Mouse (Mus musculus) layer of hippocampus, adult 2 months (tissue): ENCODE measurements at regions not wholly inside any gene's neighbourhood (a gene's known extent, or its start where the extent isn't known, plus 50 kb on each side); places are given as distances from the start of the nearest gene placed in this dataset.

ENCODE experiments used
- DNase-seq, 2 experiments: peaks; one replicate each; pipeline ENCODE4 v3.0.0; 2022; ENCODE audit warnings: low spot score in 2 of 2
- H3K27ac ChIP-seq: fragments of 200-600 bp; 2 replicates; pipeline ENCODE4 v1.8.1; 2022
- H3K4me3 ChIP-seq: fragments of 200-600 bp; 2 replicates; pipeline ENCODE4 v1.8.1; 2022; ENCODE audit warnings: mild to moderate bottlenecking
- CTCF ChIP-seq: fragments of 200-600 bp; conservative IDR thresholded peaks from 2 replicates; pipeline ENCODE4 v1.8.1; 2022; ENCODE audit warnings: antibody characterized with exemption, mild to moderate bottlenecking, moderate library complexity

DNA sequence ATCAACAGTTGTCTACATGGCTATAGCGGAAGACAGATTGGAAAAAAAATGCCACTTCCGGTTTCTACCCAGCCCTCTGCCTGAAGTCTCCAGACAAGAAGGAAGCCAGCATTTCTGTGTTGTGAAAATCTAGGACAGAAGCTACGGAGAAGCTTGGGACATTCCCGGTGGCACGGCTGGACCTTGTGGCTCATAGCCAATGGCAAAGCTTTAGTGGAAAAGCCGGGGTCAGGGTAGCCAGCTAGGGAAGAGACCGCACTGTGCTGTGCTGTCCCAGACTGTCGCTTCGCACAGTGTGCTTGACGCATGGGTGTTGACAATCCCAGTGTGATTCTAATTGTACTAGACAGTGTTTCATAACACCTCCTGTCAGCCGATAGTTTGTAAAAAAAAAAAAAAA, 230.0 kb upstream of the Ankrd55 start:
- Histone ChIP-seq H3K27ac (no peak overlapping the region), H3K4me3 (peak overlapping the region; percentile 20; the same call in 1 of the 2 replicates)
- DNase-seq = no peak
- TF ChIP-seq CTCF = no peak

DNA sequence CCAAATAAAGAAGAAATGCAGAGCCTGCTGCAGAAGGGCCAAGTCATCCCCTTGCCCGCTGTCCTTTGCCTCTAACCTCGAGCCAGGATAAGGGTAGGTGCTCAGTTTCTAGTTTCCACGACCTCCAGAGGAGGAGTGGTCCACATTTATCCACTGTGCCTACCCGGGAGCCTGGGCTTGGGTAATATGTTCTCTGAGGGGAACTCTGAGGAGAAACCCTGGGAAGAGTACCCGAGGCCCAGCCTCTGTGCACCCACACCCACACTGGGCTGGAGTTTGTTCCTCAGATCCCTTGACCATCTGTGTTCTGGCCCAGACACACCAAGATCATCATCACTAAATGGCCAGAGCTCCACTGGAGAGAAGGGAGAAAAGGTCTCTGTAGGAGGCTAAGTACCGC, 229.5 kb upstream of the Ankrd55 start:
- H3K27ac ChIP-seq = no peak overlapping the region
- no peak for TF ChIP-seq CTCF
- no peak for DNase-seq
- no peak overlapping the region for H3K4me3 ChIP-seq

DNA sequence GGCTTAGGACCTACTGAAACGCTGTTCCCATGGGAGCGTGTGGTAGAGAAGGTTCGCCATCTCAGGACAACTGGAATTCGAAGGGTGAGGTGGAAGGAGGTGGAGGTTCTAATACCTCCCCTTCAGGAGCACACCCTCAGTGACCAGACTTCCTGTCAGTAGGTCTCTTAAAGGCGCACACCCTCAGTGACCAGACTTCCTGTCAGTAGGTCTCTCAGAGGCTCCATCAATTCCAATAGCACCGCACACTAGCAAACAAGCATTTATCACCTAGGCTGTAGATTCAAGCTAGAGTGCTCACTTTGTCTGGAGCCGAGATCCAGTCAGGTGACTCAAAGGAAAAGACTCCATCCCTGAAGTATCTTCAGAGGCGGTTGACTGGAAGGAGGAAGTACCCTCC, 226.2 kb upstream of the Ankrd55 start:
- no peak for DNase-seq
- no peak overlapping the region for H3K27ac ChIP-seq
- no peak for TF ChIP-seq CTCF
- no peak overlapping the region for H3K4me3 ChIP-seq

DNA sequence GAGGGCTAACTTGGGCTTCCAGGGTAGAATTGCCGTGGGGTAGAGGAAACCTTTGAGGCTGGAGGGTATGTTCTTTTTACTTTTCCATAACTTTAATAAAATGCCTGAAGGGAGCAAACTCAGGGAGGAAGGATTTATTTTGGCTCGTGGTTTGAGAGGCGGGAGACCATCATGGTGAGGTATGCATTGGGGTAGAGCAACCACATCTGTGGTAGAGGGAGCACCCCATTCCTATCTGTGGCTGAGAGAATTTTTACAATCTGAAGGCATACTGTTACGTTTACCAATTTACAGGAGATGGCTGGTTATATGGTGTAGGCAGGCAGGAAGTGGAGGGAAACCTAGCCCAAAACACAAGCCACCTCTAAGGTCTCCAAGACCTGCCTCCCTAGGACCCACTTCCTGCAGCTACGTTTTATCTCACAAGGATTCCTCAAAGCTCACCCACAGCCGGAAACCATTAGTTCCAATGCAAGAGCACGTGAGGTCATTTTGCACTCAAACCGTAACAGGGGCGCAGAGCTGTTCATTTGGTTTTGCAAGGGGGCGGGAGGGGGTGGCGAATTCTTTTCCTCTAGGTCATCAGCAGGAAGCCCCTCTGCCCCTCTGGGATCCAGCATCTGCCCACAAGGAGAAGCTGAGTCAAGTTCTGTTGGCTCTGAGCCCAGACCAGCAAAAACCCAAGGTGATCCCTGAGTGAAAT, 224.7 kb upstream of the Ankrd55 start:
- H3K4me3 ChIP-seq = no peak overlapping the region

DNA sequence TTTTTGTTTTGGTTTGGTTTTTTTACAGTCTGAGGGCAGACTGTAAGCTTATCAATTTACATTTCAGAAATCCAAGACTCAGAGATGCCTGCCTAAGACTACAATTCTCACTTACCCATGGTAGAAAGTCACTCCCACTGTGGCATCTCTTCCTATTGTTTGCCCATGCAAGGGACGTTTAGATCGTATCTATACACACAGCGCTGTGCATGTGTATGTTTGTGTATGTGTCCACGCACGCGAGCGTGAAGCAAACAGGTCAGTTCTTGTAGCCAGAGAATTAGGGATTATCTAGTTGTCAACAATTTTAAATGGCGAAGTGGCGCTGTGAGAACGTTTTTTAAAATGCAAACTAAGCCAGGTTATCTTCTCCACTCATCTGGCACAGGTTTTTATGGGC, 223.6 kb upstream of the Ankrd55 start:
- Histone ChIP-seq H3K27ac (no peak overlapping the region), H3K4me3 (no peak overlapping the region)
- no peak for TF ChIP-seq CTCF
- no peak for DNase-seq

More for the DNA sequence above, 224.7 kb upstream of the Ankrd55 start:
- no peak for DNase-seq
- no peak overlapping the region for H3K27ac ChIP-seq
- TF ChIP-seq CTCF = no peak

DNA sequence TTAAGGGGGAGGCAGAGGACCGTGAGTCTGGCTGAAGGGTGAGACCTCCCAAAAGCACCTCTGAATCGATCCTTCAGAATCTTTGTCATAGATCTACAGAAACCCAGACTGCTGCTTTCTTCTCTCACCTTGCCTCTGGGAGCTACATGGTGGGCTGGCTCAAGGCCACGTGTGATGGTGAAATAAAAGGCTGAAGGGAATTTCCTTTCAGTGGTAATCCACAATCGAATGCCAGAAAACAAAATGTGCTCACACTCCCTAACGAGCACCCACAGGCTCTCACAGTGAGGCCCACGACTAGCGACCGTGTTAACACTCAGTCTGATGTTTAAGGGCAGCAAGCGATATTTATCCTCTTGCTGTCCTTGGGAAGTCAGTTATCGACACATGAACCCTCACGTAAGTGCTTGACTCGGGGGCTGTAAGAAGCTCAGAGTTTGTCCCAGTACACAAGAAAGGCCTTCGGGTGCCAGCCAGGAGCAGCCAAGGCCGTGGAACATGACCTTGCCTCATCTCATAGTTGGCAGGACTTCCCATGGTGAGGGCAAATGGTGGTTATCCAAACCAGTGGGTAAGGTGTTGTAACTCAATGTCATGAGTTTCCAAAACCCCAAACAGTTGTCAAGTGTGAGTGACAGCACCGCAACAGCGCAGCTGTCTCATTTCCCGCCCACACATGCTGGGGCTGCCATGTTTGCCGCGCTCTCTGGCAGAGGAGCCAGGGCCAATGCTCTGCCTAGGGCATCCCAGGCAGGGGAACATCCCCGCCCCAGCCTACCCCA, 221.0 kb upstream of the Ankrd55 start:
- Histone ChIP-seq H3K4me3 (no peak overlapping the region), H3K27ac (no peak overlapping the region)
- DNase-seq = no peak
- no peak for TF ChIP-seq CTCF

DNA sequence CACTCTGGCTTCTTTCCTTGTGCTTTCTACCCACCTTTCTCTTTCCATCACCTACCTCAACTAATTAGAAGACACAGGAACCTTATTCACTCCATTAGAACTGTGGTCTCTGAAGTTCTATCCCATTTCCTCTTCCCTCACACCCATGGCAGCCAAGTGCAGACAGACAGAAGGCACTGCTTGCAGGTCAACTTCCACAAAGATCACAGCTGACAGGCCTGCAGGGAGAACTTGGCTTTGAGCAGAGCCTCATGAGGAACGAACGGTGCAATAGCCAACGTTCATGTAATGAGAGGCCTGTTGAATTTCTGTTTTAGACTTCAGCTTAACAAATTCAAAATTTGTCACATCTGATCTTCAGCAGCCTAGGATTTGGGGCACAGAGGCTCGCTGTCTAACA, 217.5 kb upstream of the Ankrd55 start:
- no peak for DNase-seq
- no peak for TF ChIP-seq CTCF
- Histone ChIP-seq H3K4me3 (no peak overlapping the region), H3K27ac (no peak overlapping the region)

DNA sequence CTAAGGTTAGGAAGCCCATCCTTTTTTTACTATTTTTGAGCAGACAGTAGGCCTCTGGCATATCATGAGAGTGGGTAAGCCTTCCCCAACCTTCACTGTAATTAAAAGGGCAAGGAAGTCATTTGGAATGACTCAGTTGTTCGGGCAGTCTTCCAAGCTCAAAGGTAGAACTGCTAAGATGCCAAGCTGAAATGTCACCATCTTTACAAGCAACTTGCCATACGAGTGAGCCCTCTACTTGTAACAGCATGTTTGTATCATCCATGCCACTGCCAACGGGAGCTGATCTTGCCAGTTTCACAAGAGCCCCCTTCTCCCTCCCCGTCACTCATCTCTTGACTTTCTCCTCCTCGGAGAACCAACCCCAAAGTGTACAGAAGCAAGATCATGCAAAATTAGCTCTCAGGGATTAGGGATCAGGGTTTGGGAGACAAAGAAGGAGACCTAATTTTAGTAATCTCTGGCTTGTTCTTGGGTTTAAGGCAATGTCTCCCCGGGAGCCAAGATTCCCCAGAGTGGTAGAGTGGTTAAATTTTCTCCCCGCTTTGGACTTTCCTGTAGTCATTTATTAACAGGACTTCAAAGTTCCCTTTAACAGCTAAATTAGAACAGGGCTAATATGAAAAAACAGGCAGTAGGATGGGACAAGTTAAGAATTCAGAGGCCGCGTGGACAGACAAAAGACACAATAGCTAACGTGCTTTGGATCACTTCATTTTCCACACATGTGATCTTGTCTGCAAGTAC, 216.9 kb upstream of the Ankrd55 start:
- Histone ChIP-seq H3K27ac (no peak overlapping the region), H3K4me3 (no peak overlapping the region)
- no peak for TF ChIP-seq CTCF
- no peak for DNase-seq

DNA sequence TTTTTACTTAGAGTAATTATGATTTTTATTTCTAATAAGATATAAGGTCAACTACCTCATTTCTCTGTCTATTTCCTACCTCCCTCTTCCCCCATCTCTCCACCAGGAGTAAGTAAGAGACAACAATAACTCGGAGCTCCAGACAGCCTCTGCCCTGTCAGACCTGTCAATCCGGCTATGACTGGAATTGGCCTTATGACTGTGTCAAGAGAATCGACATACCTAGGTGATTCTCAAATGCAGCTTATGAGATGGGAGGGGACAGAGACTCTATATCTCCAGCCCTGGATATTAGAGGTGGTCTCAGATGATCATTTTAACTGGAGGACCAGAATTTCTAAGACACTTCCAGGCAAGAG, 216.3 kb upstream of the Ankrd55 start:
- H3K4me3 ChIP-seq = no peak overlapping the region
- no peak overlapping the region for H3K27ac ChIP-seq
- no peak for TF ChIP-seq CTCF
- DNase-seq = no peak

DNA sequence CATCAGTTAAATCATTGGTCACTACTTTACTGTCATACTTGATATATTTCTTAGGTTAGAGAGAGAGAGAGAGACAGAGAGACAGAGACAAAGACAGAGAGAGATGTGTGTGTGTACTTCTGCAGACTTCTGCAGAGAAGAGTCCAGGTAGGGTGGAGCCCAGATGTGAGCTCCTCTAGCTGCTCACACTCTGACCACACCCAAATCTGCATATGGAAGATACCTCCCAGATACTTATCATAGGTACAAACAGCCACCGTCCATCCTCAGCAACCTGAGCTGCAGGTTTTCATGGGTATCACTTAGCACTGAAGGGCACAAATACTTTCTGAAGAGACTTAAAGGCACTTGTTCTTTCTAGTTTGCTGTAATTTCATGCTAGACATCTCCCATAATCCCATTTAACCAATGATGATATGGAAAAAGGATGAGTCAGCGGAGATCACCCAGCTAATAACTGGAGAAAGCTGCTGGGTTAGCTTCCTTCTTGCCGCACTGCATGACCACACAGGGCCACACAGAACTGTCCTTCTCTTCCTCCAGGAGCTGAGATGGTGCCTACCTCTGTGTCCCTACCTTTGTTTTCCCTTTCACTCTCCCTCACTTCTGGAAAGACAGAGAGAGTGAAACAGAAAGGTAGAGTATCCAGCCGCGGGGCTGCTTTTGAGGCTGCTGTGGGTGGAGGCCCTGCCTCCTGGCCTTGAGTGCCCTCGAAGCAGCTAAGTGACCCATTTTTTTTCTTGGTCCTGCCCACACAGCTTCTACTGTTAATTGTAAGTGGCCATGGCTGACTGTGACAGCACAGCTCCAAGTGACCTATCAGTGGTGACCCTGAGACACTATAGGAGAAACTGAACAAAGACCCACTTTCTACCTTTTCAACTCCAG, 214.5 kb upstream of the Ankrd55 start:
- TF ChIP-seq CTCF = no peak
- no peak overlapping the region for H3K27ac ChIP-seq
- no peak overlapping the region for H3K4me3 ChIP-seq
- no peak for DNase-seq

DNA sequence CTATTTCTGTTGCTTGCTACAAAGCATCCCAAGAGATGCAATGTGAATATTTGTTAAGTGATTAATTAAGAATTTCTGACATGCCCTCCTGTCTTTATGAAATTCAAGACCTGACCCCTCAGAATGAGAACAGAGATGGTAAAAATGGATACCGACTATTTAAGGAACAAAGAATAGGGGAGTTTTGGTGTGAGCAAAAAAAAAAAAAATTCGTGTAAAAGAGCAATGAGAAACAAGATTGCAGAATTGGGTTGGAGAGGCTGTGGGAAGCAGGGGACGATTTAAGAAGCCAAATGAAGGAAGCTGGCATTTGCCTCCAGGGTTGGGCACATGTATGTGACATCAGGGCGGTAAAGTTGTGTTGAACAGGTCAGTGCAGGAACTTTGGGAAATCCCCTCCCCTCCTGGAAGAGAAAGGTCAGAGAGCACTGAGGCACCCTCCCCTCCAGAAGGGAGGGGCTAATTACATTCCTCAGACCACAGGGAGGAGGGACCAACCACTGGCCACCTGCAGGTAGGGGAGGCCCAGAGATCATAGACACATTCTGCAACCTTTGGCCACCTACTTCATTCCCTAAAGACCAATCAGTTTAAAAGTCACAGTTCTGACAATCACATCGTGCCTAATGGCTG, 212.3 kb upstream of the Ankrd55 start:
- no peak for TF ChIP-seq CTCF
- Histone ChIP-seq H3K27ac (no peak overlapping the region), H3K4me3 (no peak overlapping the region)
- no peak for DNase-seq

DNA sequence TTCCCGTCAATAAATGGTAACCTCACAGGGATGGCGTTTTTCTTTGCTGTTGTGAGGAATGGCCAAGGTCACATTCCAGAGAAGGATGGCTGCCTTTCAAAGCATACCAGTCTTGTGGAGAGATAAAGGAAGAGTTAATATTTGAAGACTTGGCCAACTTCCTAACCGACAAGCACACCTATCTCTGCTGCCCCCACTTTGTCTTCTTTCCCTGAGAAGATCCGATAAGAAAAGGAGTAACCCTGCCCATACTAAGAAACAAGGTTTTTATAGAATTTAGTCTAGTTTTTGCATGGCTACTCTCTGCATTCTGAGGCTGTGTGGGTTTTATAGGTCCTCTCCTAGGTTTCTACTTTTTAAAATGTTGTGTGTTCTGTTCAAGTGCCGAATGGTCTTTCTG, 210.2 kb upstream of the Ankrd55 start:
- Histone ChIP-seq H3K27ac (no peak overlapping the region), H3K4me3 (no peak overlapping the region)
- DNase-seq = no peak
- TF ChIP-seq CTCF = no peak

DNA sequence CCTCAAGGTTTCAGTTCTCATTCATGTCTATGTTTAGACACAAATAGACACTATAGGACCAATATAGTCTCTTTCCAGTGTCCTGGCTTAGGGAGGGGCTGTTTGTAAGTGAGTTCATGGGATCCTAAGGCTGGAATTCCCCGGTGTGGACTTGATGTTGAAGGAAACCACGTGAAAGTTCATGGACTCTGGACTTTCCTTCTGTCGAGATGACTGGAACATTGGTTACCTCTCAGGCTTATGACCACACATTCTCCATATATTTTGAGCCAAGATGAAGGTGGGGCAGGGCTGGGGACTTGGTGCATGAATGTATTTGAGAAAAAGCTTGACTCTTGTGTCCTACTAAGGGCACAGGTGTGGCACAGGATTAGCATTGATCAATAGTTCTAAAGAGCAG, 206.3 kb upstream of the Ankrd55 start:
- Histone ChIP-seq H3K4me3 (no peak overlapping the region), H3K27ac (no peak overlapping the region)
- TF ChIP-seq CTCF = no peak
- no peak for DNase-seq
